Mouse (Mus musculus) limb, embryonic 14.5 days (tissue): Measurements from ENCODE around the gene Magi2. TPM values are rescaled to one million over a fixed set of nuclear protein-coding genes. Genes with fewer than 3 reads are reported as not detected.
A peak's percentile ranks its signal among the peaks of the same experiment; 100 is the strongest.

ENCODE experiments used
- ATAC-seq: fragments of 200-750 bp; cut with Nextera tagmentation; 2 replicates; pipeline ENCODE4 v1.8.0; 2017; ENCODE audit warnings: low read depth, moderate number of reproducible peaks, moderate TSS enrichment; ENCODE audit not compliant: low FRiP score
- DNase-seq: peaks from one replicate; pipeline ENCODE4 v3.0.0-alpha.2; 2015; ENCODE audit warnings: low spot score
- H3K27ac ChIP-seq: fragments of 300-500 bp; sonication (generic); replicated peaks from 2 replicates; pipeline ENCODE4 v1.5.1; 2014; ENCODE audit warnings: low read depth, mild to moderate bottlenecking, low read length, moderate library complexity, mixed read lengths
- H3K27me3 ChIP-seq: fragments of 300-500 bp; sonication (generic); 2 replicates; pipeline ENCODE4 v1.6.1; 2014; ENCODE audit warnings: low read length, mixed read lengths; ENCODE audit not compliant: control insufficient read depth, insufficient read depth
- H3K36me3 ChIP-seq: fragments of 300-500 bp; sonication (generic); 2 replicates; pipeline ENCODE4 v1.6.1; 2014; ENCODE audit warnings: mild to moderate bottlenecking, low read length, moderate library complexity, mixed read lengths; ENCODE audit not compliant: control insufficient read depth, insufficient read depth
- H3K4me1 ChIP-seq: fragments of 300-500 bp; sonication (generic); 2 replicates; pipeline ENCODE4 v1.6.1; 2014; ENCODE audit warnings: antibody characterized with exemption, low read length, mixed read lengths; ENCODE audit not compliant: control insufficient read depth, insufficient read depth
- H3K4me2 ChIP-seq: fragments of 300-500 bp; sonication (generic); replicated peaks from 2 replicates; pipeline ENCODE4 v1.6.1; 2014; ENCODE audit warnings: low read depth, mild to moderate bottlenecking, low read length, moderate library complexity; ENCODE audit not compliant: severe bottlenecking
- H3K4me3 ChIP-seq: fragments of 300-500 bp; sonication (generic); replicated peaks from 2 replicates; pipeline ENCODE4 v1.5.1; 2014; ENCODE audit warnings: low read length
- H3K9ac ChIP-seq: fragments of 300-500 bp; sonication (generic); 2 replicates; pipeline ENCODE4 v1.6.1; 2014; ENCODE audit warnings: mild to moderate bottlenecking, low read depth, low read length, moderate library complexity; ENCODE audit not compliant: severe bottlenecking
- H3K9me3 ChIP-seq: fragments of 300-500 bp; sonication (generic); 2 replicates; pipeline ENCODE4 v1.6.1; 2016; ENCODE audit warnings: low read length; ENCODE audit not compliant: control insufficient read depth
- POLR2A ChIP-seq: fragments of 200-500 bp; IDR thresholded peaks from 2 replicates; pipeline ENCODE4 v1.8.0; 2012; ENCODE audit warnings: inconsistent platforms, mild to moderate bottlenecking, moderate library complexity, borderline replicate concordance; ENCODE audit not compliant: insufficient read depth, insufficient read length; ENCODE audit errors: extremely low read depth
- WGBS: fragments of 180-500 bp; shearing (Covaris S2); extraction: QIAGEN DNeasy Blood & Tissue Kit; methylation state at CpG from one replicate; pipeline ENCODE4 v1.1.7; 2014; 5-methylcytosine and 5-hydroxymethylcytosine counted together
- polyA plus RNA-seq, 2 experiments: library from polyadenylated mRNA; depleted of rRNA in 1 of 2; stranded (reverse) in 1 of 2; unstranded in 1 of 2; fragments of >200 nt; fragmentation: Nextera tagmentation in 1 of 2; extraction: Ambion mirVana in 1 of 2; gene quantifications; 2 replicates each; pipeline versions ENCODE4 v1.2.1 to v1.2.3; 2012 to 2014

Magi2 gene
- polyA plus RNA-seq, 2 experiments: 4.0 to 4.5 TPM

DNA sequence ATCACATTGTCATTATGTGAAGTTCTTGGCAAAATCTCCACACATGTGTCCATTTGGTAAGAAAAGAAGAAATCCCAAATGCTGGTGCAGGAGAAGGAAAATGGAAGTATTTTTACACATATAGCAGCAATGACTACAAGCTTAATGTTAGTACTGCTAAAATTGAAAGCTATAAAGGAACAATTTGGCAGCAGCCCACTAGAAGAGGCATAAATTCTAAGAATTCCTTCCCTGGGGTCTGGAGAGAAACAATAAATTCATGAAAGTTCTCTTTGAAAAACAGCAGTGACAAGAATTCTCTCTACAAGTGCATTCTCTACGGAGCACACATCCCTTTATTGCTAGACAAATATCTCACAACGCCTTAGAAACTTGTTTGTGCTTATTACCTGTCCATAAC, 913.4 kb downstream of the Magi2 start:
- no peaks in the 10 kb centered on the region for H3K9me3 ChIP-seq
- no peak for TF ChIP-seq POLR2A
- 0 out of 2 replicates have a peak, but pooled peaks have one; percentile 9 for ATAC-seq
- no peak overlapping the region for H3K9ac ChIP-seq
- no peaks in the 10 kb centered on the region for H3K36me3 ChIP-seq
- no peak overlapping the region for H3K4me3 ChIP-seq
- H3K4me1 ChIP-seq: peaks cover 7% of the 10 kb centered on the region; the same call in 1 of the 2 replicates
- H3K27me3 ChIP-seq: no peaks in the 10 kb centered on the region
- no peak overlapping the region for H3K4me2 ChIP-seq
- peak; percentile 48 for DNase-seq
- no peak overlapping the region for H3K27ac ChIP-seq
- 49% methylated on average over 2 of the region's 2 CpGs for WGBS

DNA sequence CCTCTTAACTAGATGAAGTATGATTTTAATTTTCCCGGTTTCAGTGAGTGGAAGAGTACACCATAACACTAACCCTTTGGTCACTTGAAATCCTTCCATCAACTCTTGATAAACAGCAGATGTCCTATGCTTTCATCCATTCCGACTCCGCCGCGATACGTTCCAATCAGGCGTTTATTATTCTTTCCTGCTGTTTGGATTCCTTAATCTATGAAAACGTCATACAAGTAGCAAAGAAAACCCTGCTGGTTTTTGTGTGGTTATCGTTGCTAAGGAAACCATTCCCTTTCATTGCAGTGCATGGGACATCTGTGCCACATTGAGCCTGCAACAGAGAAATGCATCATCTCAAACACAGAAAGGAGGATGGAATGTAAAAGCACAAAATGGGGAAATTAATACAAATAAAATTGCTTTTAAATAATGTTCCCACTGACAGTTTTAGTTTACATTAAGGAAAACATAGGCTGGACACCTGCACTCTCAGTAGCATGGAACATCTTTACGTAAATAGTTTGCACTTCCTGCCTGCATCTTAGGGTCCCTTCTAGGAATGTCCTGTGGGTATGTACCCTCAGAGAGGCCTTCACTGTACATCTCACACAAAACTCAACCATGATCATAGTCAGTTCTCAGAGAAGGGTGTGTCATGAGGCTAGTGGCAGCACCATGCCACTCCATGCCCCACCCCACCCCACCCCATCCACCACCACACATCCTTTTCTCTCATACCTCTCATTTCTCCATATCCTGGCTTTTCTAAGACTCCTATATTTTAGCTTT, 914.0 kb downstream of the Magi2 start:
- WGBS: 51% methylated on average over 10 of the region's 10 CpGs
- DNase-seq (peak; percentile 47), ATAC-seq (peak; percentile 23; the same call in 1 of the 2 replicates)
- Histone ChIP-seq H3K4me1 (peaks cover 7% of the 10 kb centered on the region; the same call in 1 of the 2 replicates), H3K9me3 (no peaks in the 10 kb centered on the region), H3K4me2 (no peak overlapping the region), H3K9ac (no peak overlapping the region), H3K27ac (no peak overlapping the region), H3K4me3 (no peak overlapping the region), H3K27me3 (no peaks in the 10 kb centered on the region), H3K36me3 (no peaks in the 10 kb centered on the region)
- no peak for TF ChIP-seq POLR2A

DNA sequence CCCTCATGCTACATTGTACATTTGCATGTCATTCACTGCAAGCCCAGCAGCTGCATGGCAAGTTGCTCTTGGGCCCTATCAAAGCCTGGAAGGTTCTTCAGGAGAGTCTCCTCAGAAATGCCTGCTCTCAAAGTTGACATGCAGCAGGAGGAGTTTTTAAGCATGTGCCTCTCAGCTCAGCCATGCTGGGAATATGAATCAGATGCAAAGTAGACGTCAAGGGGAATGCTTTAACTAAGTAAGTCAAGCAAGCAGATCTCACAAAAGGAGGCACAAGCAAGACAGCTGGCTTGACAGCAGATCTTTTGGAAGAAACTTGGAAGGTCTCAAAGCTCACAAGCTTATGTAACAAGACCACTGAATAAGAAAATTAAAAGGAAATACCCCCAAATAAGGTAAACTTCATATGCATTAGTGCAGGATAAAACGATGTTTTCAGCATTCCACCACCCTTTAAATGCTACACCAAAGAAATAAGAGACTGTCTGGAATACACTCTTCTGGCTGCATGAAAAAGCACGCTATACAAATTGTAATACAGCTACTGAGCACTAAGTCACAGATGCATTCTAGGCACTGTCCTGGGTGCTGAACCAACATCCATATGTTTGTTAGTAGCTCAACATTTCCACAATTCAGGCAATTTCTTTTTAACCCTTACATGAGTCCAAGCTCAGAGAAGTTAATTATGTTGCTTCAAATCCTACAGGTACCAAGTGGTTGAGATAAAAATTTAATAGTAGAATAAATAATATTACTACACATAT, 926.7 kb downstream of the Magi2 start:
- TF ChIP-seq POLR2A: no peak
- ATAC-seq: no peak

DNA sequence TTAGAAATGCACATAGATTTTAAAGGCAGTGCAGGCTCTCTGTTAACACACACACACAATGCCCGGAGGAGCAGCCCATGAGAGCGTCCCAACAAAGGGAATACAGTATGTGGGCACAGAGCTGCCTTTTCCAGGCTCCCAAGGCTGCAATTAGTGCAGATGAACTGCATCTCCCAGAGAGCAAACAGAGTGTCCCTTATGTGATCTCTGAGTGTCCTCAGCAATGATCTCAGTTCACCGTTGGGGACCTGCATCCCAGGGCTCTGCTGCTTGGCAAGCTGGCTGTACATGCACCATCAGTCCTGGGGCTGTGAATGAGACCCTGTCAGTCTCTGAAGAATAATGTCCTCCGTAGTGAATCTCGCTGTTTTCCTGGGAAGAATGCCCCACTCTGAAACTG, 969.9 kb downstream of the Magi2 start:
- no peaks in the 10 kb centered on the region for H3K9me3 ChIP-seq
- WGBS: 72% methylated on average over 5 of the region's 5 CpGs
- H3K9ac ChIP-seq: no peak overlapping the region
- H3K27ac ChIP-seq: no peak overlapping the region
- ATAC-seq (no peak), DNase-seq (no peak)
- H3K27me3 ChIP-seq: no peaks in the 10 kb centered on the region
- no peaks in the 10 kb centered on the region for H3K4me1 ChIP-seq
- no peak for TF ChIP-seq POLR2A
- no peak overlapping the region for H3K4me3 ChIP-seq
- no peak overlapping the region for H3K4me2 ChIP-seq
- no peaks in the 10 kb centered on the region for H3K36me3 ChIP-seq

More for the DNA sequence above, 926.7 kb downstream of the Magi2 start:
- Histone ChIP-seq H3K4me2 (no peak overlapping the region), H3K36me3 (no peaks in the 10 kb centered on the region), H3K9ac (no peak overlapping the region), H3K9me3 (no peaks in the 10 kb centered on the region), H3K27me3 (no peaks in the 10 kb centered on the region), H3K4me1 (no peaks in the 10 kb centered on the region), H3K4me3 (no peak overlapping the region), H3K27ac (no peak overlapping the region)
- peak; percentile 72 for DNase-seq
- 47% methylated on average over 3 of the region's 3 CpGs for WGBS

DNA sequence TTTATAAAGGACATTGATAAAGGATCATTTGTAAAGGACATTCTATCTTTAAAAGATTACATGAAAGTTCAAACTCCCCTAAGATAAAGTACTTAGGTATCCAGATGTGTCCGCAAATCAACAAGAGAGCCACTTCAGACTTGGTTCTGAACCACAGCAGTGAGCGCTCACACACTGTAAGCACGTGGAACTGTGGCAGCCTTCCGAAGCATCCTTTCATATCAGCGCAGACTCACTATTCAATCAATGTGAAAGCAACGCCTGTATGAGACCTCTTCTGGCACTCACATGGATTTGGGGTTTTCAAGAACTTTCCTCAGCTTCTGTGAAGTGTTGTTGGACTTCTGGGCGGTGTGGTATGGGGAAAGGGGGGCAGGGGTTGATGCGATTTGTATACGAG, 970.6 kb downstream of the Magi2 start:
- Histone ChIP-seq H3K4me3 (no peak overlapping the region), H3K27ac (no peak overlapping the region), H3K4me1 (no peaks in the 10 kb centered on the region), H3K9me3 (no peaks in the 10 kb centered on the region), H3K27me3 (no peaks in the 10 kb centered on the region), H3K4me2 (no peak overlapping the region), H3K36me3 (no peaks in the 10 kb centered on the region), H3K9ac (no peak overlapping the region)
- 89% methylated on average over 9 of the region's 9 CpGs for WGBS
- no peak for TF ChIP-seq POLR2A
- no peak for ATAC-seq
- no peak for DNase-seq
